Mouse (Mus musculus): ENCODE results near the gene Col4a2.

DNA sequence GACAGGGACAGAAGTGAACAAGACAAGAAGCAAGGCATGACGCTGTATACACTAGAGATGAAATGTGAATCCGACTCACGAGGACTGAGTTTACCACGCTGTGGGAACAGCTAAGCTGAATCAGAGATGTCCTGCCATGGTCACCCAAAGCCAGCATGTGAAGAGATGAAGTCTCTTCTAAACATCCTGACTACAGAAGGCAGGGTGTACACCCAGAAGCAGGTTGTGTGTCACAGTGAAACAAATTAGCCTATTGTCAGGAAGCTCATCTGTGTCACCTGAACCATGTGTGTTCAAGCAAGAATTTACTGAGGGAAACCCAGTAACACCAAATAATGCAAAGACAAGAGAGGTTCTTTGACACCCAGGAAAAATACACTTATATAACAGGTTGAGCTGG lies 153.0 kb downstream of the Col4a2 start:
- TF ChIP-seq CTCF (IDR thresholded peaks at IDR 0.05; ENCODE audit: control insufficient read depth, insufficient read depth, insufficient replicate concordance, low read depth, low read length) (no peak), POLR2A (IDR thresholded peaks at IDR 0.05; ENCODE audit: control insufficient read depth, low read depth, low read length) (no peak)
